Mouse (Mus musculus): ENCODE data around the gene Nup210l. TPM values are rescaled to one million over a fixed set of nuclear protein-coding genes. Genes with fewer than 3 reads are reported as not detected.
"Not testable (repeated sequence)": the region's sequence is repeated elsewhere in the genome, so short reads cannot be mapped to it uniquely, and the experiment has no call there.

Gene Nup210l
- polyA plus RNA-seq, 1 experiment from 2014 or later: 0.53 TPM

- Histone ChIP-seq H3K9me3 (ENCODE audit: control insufficient read depth, low read length) (no peaks in the 10 kb centered on the region), H3K27me3 (replicated peaks; ENCODE audit: control insufficient read depth, insufficient read depth, low read length) (no peaks in the 10 kb centered on the region), H3K4me3 (ENCODE audit: low read depth, low read length) (no peak overlapping the region), H3K36me3 (ENCODE audit: control insufficient read depth, insufficient read depth, low read length) (peaks cover 23% of the 10 kb centered on the region), H3K4me1 (replicated peaks; ENCODE audit: control insufficient read depth, insufficient read depth, low read length) (no peaks in the 10 kb centered on the region), H3K9ac (ENCODE audit: low read length) (no peak overlapping the region), H3K27ac (ENCODE audit: low read depth) (no peak overlapping the region), H3K4me2 (ENCODE audit: low read length) (no peak overlapping the region)
- ATAC-seq (replicated peaks; ENCODE audit: low FRiP score, low TSS enrichment, low read depth): no peak
- 62% methylated on average over 2 of the region's 2 CpGs for WGBS
- no peak for DNase-seq (ENCODE audit: low spot score)
These were observed 756 bp upstream of the Nup210l start for GRCm38 (mm10) chr3:90103176-90103575.

DNA sequence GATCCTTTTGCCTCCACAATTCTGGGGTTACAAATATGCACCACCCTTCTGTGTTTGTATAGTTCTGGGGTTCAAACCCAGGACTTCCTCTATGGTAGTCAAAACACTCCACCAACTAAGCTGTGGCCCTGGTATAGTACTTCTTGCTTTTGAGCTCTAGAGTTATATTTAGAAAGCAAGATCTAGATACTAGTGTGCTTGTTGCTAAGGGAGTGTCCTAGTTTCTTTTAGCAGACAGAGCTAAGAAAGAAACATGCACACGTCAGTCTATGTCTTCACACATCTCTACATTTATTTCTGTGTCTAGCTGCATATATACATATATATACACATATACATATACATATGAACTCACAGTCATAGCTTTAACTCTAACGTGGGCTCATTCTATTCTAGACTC, 7.8 kb downstream of the Nup210l start:
- WGBS: 80% methylated on average over 2 of the region's 2 CpGs
- H3K27ac ChIP-seq (ENCODE audit: low read depth): no peak overlapping the region
- ATAC-seq (replicated peaks; ENCODE audit: low FRiP score, low TSS enrichment, low read depth) (no peak), DNase-seq (ENCODE audit: low spot score) (no peak)
- H3K9ac ChIP-seq (ENCODE audit: low read length): no peak overlapping the region
- H3K27me3 ChIP-seq (replicated peaks; ENCODE audit: control insufficient read depth, insufficient read depth, low read length): no peaks in the 10 kb centered on the region
- no peaks in the 10 kb centered on the region for H3K36me3 ChIP-seq (ENCODE audit: control insufficient read depth, insufficient read depth, low read length)
- no peak overlapping the region for H3K4me2 ChIP-seq (ENCODE audit: low read length)
- no peak overlapping the region for H3K4me3 ChIP-seq (ENCODE audit: low read depth, low read length)
- H3K9me3 ChIP-seq (ENCODE audit: control insufficient read depth, low read length): no peaks in the 10 kb centered on the region
- H3K4me1 ChIP-seq (replicated peaks; ENCODE audit: control insufficient read depth, insufficient read depth, low read length): no peaks in the 10 kb centered on the region

- DNase-seq (ENCODE audit: low spot score): no peak
- ATAC-seq (replicated peaks; ENCODE audit: low FRiP score, low TSS enrichment, low read depth): no peak
- H3K9ac ChIP-seq (ENCODE audit: low read length): no peak overlapping the region
These were observed 10.4 kb downstream of the Nup210l start for GRCm38 (mm10) chr3:90114342-90114741.

GRCm38 (mm10) chr3:90115526-90115925, 11.6 kb downstream of the Nup210l start:
- DNase-seq (ENCODE audit: low spot score) (no peak), ATAC-seq (replicated peaks; ENCODE audit: low FRiP score, low TSS enrichment, low read depth) (no peak)
- H3K36me3 ChIP-seq (ENCODE audit: control insufficient read depth, insufficient read depth, low read length): no peaks in the 10 kb centered on the region
- no peaks in the 10 kb centered on the region for H3K9me3 ChIP-seq (ENCODE audit: control insufficient read depth, low read length)
- no peak overlapping the region for H3K27ac ChIP-seq (ENCODE audit: low read depth)
- H3K4me3 ChIP-seq (ENCODE audit: low read depth, low read length): no peak overlapping the region
- H3K4me2 ChIP-seq (ENCODE audit: low read length): no peak overlapping the region
- H3K27me3 ChIP-seq (replicated peaks; ENCODE audit: control insufficient read depth, insufficient read depth, low read length): no peaks in the 10 kb centered on the region
- no peak overlapping the region for H3K9ac ChIP-seq (ENCODE audit: low read length)
- 57% methylated on average over 3 of the region's 3 CpGs for WGBS
- no peaks in the 10 kb centered on the region for H3K4me1 ChIP-seq (replicated peaks; ENCODE audit: control insufficient read depth, insufficient read depth, low read length)

More at GRCm38 (mm10) chr3:90114342-90114741, 10.4 kb downstream of the Nup210l start:
- Histone ChIP-seq H3K4me3 (ENCODE audit: low read depth, low read length) (no peak overlapping the region), H3K27me3 (replicated peaks; ENCODE audit: control insufficient read depth, insufficient read depth, low read length) (no peaks in the 10 kb centered on the region), H3K4me2 (ENCODE audit: low read length) (no peak overlapping the region), H3K4me1 (replicated peaks; ENCODE audit: control insufficient read depth, insufficient read depth, low read length) (no peaks in the 10 kb centered on the region), H3K9me3 (ENCODE audit: control insufficient read depth, low read length) (no peaks in the 10 kb centered on the region), H3K36me3 (ENCODE audit: control insufficient read depth, insufficient read depth, low read length) (no peaks in the 10 kb centered on the region), H3K27ac (ENCODE audit: low read depth) (no peak overlapping the region)
- WGBS: 78% methylated on average over 2 of the region's 2 CpGs

GRCm38 (mm10) chr3:90118132-90118790, 14.3 kb downstream of the Nup210l start:
- no peaks in the 10 kb centered on the region for H3K9me3 ChIP-seq (ENCODE audit: control insufficient read depth, low read length)
- H3K36me3 ChIP-seq (ENCODE audit: control insufficient read depth, insufficient read depth, low read length): no peaks in the 10 kb centered on the region
- DNase-seq (ENCODE audit: low spot score): no peak
- WGBS: 90% methylated on average over 13 of the region's 13 CpGs
- no peak overlapping the region for H3K27ac ChIP-seq (ENCODE audit: low read depth)
- H3K4me3 ChIP-seq (ENCODE audit: low read depth, low read length): no peak overlapping the region
- H3K9ac ChIP-seq (ENCODE audit: low read length): no peak overlapping the region
- H3K4me1 ChIP-seq (replicated peaks; ENCODE audit: control insufficient read depth, insufficient read depth, low read length): no peaks in the 10 kb centered on the region
- no peak overlapping the region for H3K4me2 ChIP-seq (ENCODE audit: low read length)
- no peak for ATAC-seq (replicated peaks; ENCODE audit: low FRiP score, low TSS enrichment, low read depth)
- H3K27me3 ChIP-seq (replicated peaks; ENCODE audit: control insufficient read depth, insufficient read depth, low read length): no peaks in the 10 kb centered on the region

- not testable (repeated sequence) for H3K9me3 ChIP-seq (ENCODE audit: control insufficient read depth, low read length); H3K4me1 ChIP-seq (replicated peaks; ENCODE audit: control insufficient read depth, insufficient read depth, low read length); H3K27ac ChIP-seq (ENCODE audit: low read depth); H3K4me3 ChIP-seq (ENCODE audit: low read depth, low read length); DNase-seq (ENCODE audit: low spot score); H3K9ac ChIP-seq (ENCODE audit: low read length); H3K36me3 ChIP-seq (ENCODE audit: control insufficient read depth, insufficient read depth, low read length); H3K27me3 ChIP-seq (replicated peaks; ENCODE audit: control insufficient read depth, insufficient read depth, low read length); H3K4me2 ChIP-seq (ENCODE audit: low read length); ATAC-seq (replicated peaks; ENCODE audit: low FRiP score, low TSS enrichment, low read depth)
- 84% methylated on average over 5 of the region's 5 CpGs for whole genome bisulfite sequencing
These were observed 18.1 kb downstream of the Nup210l start for GRCm38 (mm10) chr3:90122036-90122435.

GRCm38 (mm10) chr3:90125710-90126109, 21.8 kb downstream of the Nup210l start:
- ATAC-seq (replicated peaks; ENCODE audit: low FRiP score, low TSS enrichment, low read depth) (no peak), DNase-seq (ENCODE audit: low spot score) (no peak)
- 79% methylated on average over 5 of the region's 5 CpGs for WGBS
- H3K4me3 ChIP-seq (ENCODE audit: low read depth, low read length): no peak overlapping the region
- H3K4me2 ChIP-seq (ENCODE audit: low read length): no peak overlapping the region
- H3K9ac ChIP-seq (ENCODE audit: low read length): no peak overlapping the region
- H3K27ac ChIP-seq (ENCODE audit: low read depth): no peak overlapping the region
- H3K9me3 ChIP-seq (ENCODE audit: control insufficient read depth, low read length): no peaks in the 10 kb centered on the region
- H3K27me3 ChIP-seq (replicated peaks; ENCODE audit: control insufficient read depth, insufficient read depth, low read length): no peaks in the 10 kb centered on the region
- no peaks in the 10 kb centered on the region for H3K4me1 ChIP-seq (replicated peaks; ENCODE audit: control insufficient read depth, insufficient read depth, low read length)
- H3K36me3 ChIP-seq (ENCODE audit: control insufficient read depth, insufficient read depth, low read length): no peaks in the 10 kb centered on the region

- Histone ChIP-seq H3K36me3 (ENCODE audit: control insufficient read depth, insufficient read depth, low read length) (no peaks in the 10 kb centered on the region), H3K9ac (ENCODE audit: low read length) (no peak overlapping the region), H3K4me1 (replicated peaks; ENCODE audit: control insufficient read depth, insufficient read depth, low read length) (no peaks in the 10 kb centered on the region), H3K27me3 (replicated peaks; ENCODE audit: control insufficient read depth, insufficient read depth, low read length) (no peaks in the 10 kb centered on the region), H3K4me2 (ENCODE audit: low read length) (no peak overlapping the region), H3K27ac (ENCODE audit: low read depth) (no peak overlapping the region), H3K9me3 (ENCODE audit: control insufficient read depth, low read length) (no peaks in the 10 kb centered on the region), H3K4me3 (ENCODE audit: low read depth, low read length) (no peak overlapping the region)
- ATAC-seq (replicated peaks; ENCODE audit: low FRiP score, low TSS enrichment, low read depth): no peak
- DNase-seq (ENCODE audit: low spot score): no peak
- WGBS: 92% methylated on average over 6 of the region's 6 CpGs
These were observed 23.9 kb downstream of the Nup210l start for GRCm38 (mm10) chr3:90127881-90128280.

- Histone ChIP-seq H3K27ac (ENCODE audit: low read depth) (no peak overlapping the region), H3K4me1 (replicated peaks; ENCODE audit: control insufficient read depth, insufficient read depth, low read length) (no peaks in the 10 kb centered on the region), H3K36me3 (ENCODE audit: control insufficient read depth, insufficient read depth, low read length) (no peaks in the 10 kb centered on the region), H3K9ac (ENCODE audit: low read length) (no peak overlapping the region), H3K27me3 (replicated peaks; ENCODE audit: control insufficient read depth, insufficient read depth, low read length) (no peaks in the 10 kb centered on the region), H3K4me2 (ENCODE audit: low read length) (no peak overlapping the region), H3K9me3 (ENCODE audit: control insufficient read depth, low read length) (no peaks in the 10 kb centered on the region), H3K4me3 (ENCODE audit: low read depth, low read length) (no peak overlapping the region)
- WGBS: 83% methylated on average over 3 of the region's 3 CpGs
- no peak for ATAC-seq (replicated peaks; ENCODE audit: low FRiP score, low TSS enrichment, low read depth)
- DNase-seq (ENCODE audit: low spot score): no peak
These were observed 28.8 kb downstream of the Nup210l start for GRCm38 (mm10) chr3:90132745-90133144.
